Mouse (Mus musculus) stomach, postnatal 0 days (tissue): ENCODE measurements at regions not wholly inside any gene's neighbourhood (a gene's known extent, or its start where the extent isn't known, plus 50 kb on each side); places are given as distances from the start of the nearest gene placed in this dataset.

Experiments used
- CTCF ChIP-seq: IDR thresholded peaks from 2 replicates; pipeline ENCODE4 v1.5.1; 2016; ENCODE audit warnings: antibody characterized with exemption, low read depth, mild to moderate bottlenecking, moderate library complexity
- EP300 ChIP-seq: optimal IDR thresholded peaks from 2 replicates; pipeline ENCODE3; 2016; ENCODE audit warnings: antibody characterized with exemption

DNA sequence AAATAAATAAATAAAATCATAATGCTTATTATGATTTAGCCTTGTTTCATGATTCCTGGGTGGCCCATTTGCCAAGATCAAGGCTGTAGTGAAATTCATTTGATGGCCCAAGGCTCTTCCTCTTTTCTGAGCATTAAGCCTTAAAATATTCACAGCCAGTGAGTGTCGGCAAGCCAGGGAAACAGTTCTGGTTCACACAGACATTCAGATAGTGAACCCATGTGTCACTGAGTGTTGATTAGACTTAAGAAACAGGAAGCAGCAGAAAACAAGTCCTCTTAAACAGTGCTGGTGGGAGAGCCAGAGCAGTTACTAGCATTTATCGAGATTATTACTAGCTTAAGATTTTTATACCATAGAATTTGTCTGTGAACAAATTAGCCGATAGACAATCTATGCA, 201.7 kb upstream of the Cpeb2 start:
- TF ChIP-seq CTCF (no peak), EP300 (no peak)
